Comparison of ENCODE assay signal across 22 mouse cellular contexts in the genomic region with DNA sequence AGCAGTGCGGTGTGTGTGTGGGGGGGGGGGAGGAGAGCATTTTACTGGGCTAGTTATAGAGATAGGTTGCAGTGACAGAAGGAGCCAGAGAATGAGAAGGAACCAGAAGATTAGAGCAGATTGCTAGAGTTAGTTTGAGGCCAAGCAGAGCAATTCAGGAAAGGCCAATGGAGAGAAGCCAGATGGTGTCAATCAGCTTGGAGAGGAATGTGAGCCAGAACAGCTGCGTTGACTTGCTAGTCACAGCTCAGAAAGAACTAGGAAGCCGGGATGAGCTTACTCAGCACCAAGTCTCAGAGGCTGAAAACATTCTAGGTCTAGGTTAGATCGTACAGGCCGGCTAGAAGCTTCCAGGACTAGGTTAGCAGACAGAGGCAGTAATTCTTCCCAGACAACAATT.
DNase-seq lines count a peak whose midpoint lies in the region; ATAC-seq and TF ChIP-seq lines count a peak whose summit lies in the region.
"Had no signal": no experiment of that assay in that cellular context is flagged by ENCODE, and none has a peak within 500 bp of the region (broad histone marks: within the 10 kb centered on the region; RNA-seq: fewer than 3 reads in every experiment).

No protein-coding gene starts in this region.

- H3K9ac ChIP-seq in forebrain, postnatal 0 days: no peak overlapping the region
- no peak overlapping the region for H3K9ac ChIP-seq in forebrain, embryonic 13.5 days
- H3K9ac ChIP-seq in midbrain, postnatal 0 days (replicated peaks; ENCODE audit: low read length, poor library complexity, severe bottlenecking): no peak overlapping the region
- H3K9ac ChIP-seq: embryonic facial prominence, embryonic 13.5 days; limb, embryonic 13.5 days; liver, embryonic 15.5 days; neural tube, embryonic 12.5 days had no signal

- H3K27me3 ChIP-seq in forebrain, postnatal 0 days (ENCODE audit: insufficient read depth, low read length): no peaks in the 10 kb centered on the region
- H3K27me3 ChIP-seq in forebrain, embryonic 13.5 days: no peaks in the 10 kb centered on the region
- no peaks in the 10 kb centered on the region for H3K27me3 ChIP-seq in C2C12 (ENCODE audit: control insufficient read depth, insufficient read depth, insufficient read length)
- no peaks in the 10 kb centered on the region for H3K27me3 ChIP-seq in midbrain, postnatal 0 days (ENCODE audit: insufficient read depth, low read length)
- H3K27me3 ChIP-seq: embryonic facial prominence, embryonic 13.5 days; limb, embryonic 13.5 days; liver, embryonic 15.5 days; neural tube, embryonic 12.5 days had no signal

- no peaks in the 10 kb centered on the region for H3K79me3 ChIP-seq in C2C12 (ENCODE audit: low read depth)

- peak; percentile 54; the same call in 1 of the 2 replicates for ATAC-seq in forebrain, postnatal 0 days
- ATAC-seq in forebrain, embryonic 13.5 days: no peak
- ATAC-seq in midbrain, postnatal 0 days (ENCODE audit: low FRiP score): no peak
- ATAC-seq: CD4-positive, CD25-positive, alpha-beta regulatory T cell, adult 4 months; hindbrain, embryonic 16.5 days had no signal

- H3ac ChIP-seq in C2C12 (ENCODE audit: control insufficient read depth, insufficient read length, low read depth): no peak overlapping the region

- no peak overlapping the region for H3K4me3 ChIP-seq in forebrain, postnatal 0 days (ENCODE audit: low read depth, low read length)
- no peak overlapping the region for H3K4me3 ChIP-seq in forebrain, embryonic 13.5 days
- H3K4me3 ChIP-seq in C2C12 (ENCODE audit: insufficient read depth, poor library complexity, severe bottlenecking): no peak overlapping the region
- H3K4me3 ChIP-seq in midbrain, postnatal 0 days (ENCODE audit: low read depth, low read length): no peak overlapping the region
- H3K4me3 ChIP-seq: embryonic facial prominence, embryonic 13.5 days; gastrocnemius, adult 2 months; heart, embryonic 10.5 days; limb, embryonic 13.5 days; liver, embryonic 15.5 days; neural tube, embryonic 12.5 days had no signal

- no peak overlapping the region for H3K4me2 ChIP-seq in forebrain, postnatal 0 days (ENCODE audit: low read depth)
- no peak overlapping the region for H3K4me2 ChIP-seq in forebrain, embryonic 13.5 days
- H3K4me2 ChIP-seq in midbrain, postnatal 0 days (ENCODE audit: low read depth, low read length, poor library complexity, severe bottlenecking): no peak overlapping the region
- H3K4me2 ChIP-seq: embryonic facial prominence, embryonic 13.5 days; limb, embryonic 13.5 days; liver, embryonic 15.5 days; neural tube, embryonic 12.5 days had no signal

- no peaks in the 10 kb centered on the region for H3K36me3 ChIP-seq in forebrain, postnatal 0 days (ENCODE audit: insufficient read depth)
- no peaks in the 10 kb centered on the region for H3K36me3 ChIP-seq in forebrain, embryonic 13.5 days (ENCODE audit: poor library complexity, severe bottlenecking)
- no peaks in the 10 kb centered on the region for H3K36me3 ChIP-seq in C2C12 (ENCODE audit: control insufficient read depth, insufficient read depth)
- no peaks in the 10 kb centered on the region for H3K36me3 ChIP-seq in midbrain, postnatal 0 days (ENCODE audit: insufficient read depth, low read length)
- H3K36me3 ChIP-seq: embryonic facial prominence, embryonic 13.5 days; G1E; heart, embryonic 10.5 days; limb, embryonic 13.5 days; liver, embryonic 15.5 days; neural tube, embryonic 12.5 days had no signal

- no peaks in the 10 kb centered on the region for H3K9me3 ChIP-seq in forebrain, postnatal 0 days (ENCODE audit: low read length)
- no peaks in the 10 kb centered on the region for H3K9me3 ChIP-seq in forebrain, embryonic 13.5 days (replicated peaks)
- no peaks in the 10 kb centered on the region for H3K9me3 ChIP-seq in midbrain, postnatal 0 days (ENCODE audit: low read length)
- H3K9me3 ChIP-seq: embryonic facial prominence, embryonic 13.5 days; G1E; heart, embryonic 10.5 days; liver, embryonic 15.5 days; neural tube, embryonic 12.5 days had no signal

- peak; percentile 66 for DNase-seq in forebrain, postnatal 0 days
- peak; percentile 23 to 39 for DNase-seq in layer of hippocampus, adult 18-20 months (ENCODE audit: low spot score in 2 of 2)
- no peak for DNase-seq in layer of hippocampus, postnatal 25 days (ENCODE audit: extremely low spot score in 1 of 2, low spot score in 1 of 2)
- peak; percentile 44 for DNase-seq in brain, adult 2 months (ENCODE audit: low read depth, low spot score)
- no peak for DNase-seq in midbrain, postnatal 0 days (ENCODE audit: low spot score)
- DNase-seq: cerebellum, postnatal 14 days; gastrocnemius, adult 2 months; heart, postnatal 36 days; kidney, adult 11 months; kidney, postnatal 36 days; right cerebral cortex, postnatal 14 days had no signal

- WGBS in forebrain, postnatal 0 days: 57% methylated on average over 5 of the region's 5 CpGs
- 81% methylated on average over 5 of the region's 5 CpGs for WGBS in forebrain, embryonic 13.5 days
- WGBS in midbrain, postnatal 0 days: 84% methylated on average over 5 of the region's 5 CpGs

- H3K27ac ChIP-seq in forebrain, postnatal 0 days (ENCODE audit: low read depth, low read length): no peak overlapping the region
- no peak overlapping the region for H3K27ac ChIP-seq in forebrain, embryonic 13.5 days
- H3K27ac ChIP-seq in midbrain, postnatal 0 days (ENCODE audit: low read depth, low read length): no peak overlapping the region
- H3K27ac ChIP-seq: embryonic facial prominence, embryonic 13.5 days; gastrocnemius, adult 2 months; heart, embryonic 10.5 days; limb, embryonic 13.5 days; liver, embryonic 15.5 days; neural tube, embryonic 12.5 days; stomach, postnatal 0 days had no signal

- H3K4me1 ChIP-seq in forebrain, postnatal 0 days (ENCODE audit: insufficient read depth): no peaks in the 10 kb centered on the region
- H3K4me1 ChIP-seq in forebrain, embryonic 13.5 days: no peaks in the 10 kb centered on the region; the same call in 1 of the 2 replicates
- no peaks in the 10 kb centered on the region for H3K4me1 ChIP-seq in midbrain, postnatal 0 days (ENCODE audit: insufficient read depth, low read length)
- H3K4me1 ChIP-seq: liver, embryonic 15.5 days; neural tube, embryonic 12.5 days had no signal

- no peaks in the 10 kb centered on the region for H3K79me2 ChIP-seq in C2C12 (ENCODE audit: control insufficient read depth, insufficient read depth)

- TF ChIP-seq CTCF in forebrain, postnatal 0 days (IDR thresholded peaks at IDR 0.05; ENCODE audit: low read depth): no peak
- no peak for TF ChIP-seq CTCF in C2C12 (IDR thresholded peaks at IDR 0.05; ENCODE audit: control insufficient read depth, insufficient read depth, insufficient read length)
- no peak for TF ChIP-seq CTCF in midbrain, postnatal 0 days (IDR thresholded peaks at IDR 0.05)

TF ChIP-seq in C2C12, 6 proteins besides CTCF, POLR2A, EP300 and RAD21:
- TF ChIP-seq MYOD1 (IDR thresholded peaks at IDR 0.05; ENCODE audit: control insufficient read depth, insufficient read length, low read depth): peak; percentile 47
- no peak for TF ChIP-seq MAX (IDR thresholded peaks at IDR 0.05)

Comparison
In these comparisons a context has a peak if more than half of its experiments do, and no peak if none do; other contexts are left out.
1. DNase-seq: peak in forebrain, postnatal 0 days (single experiment), layer of hippocampus, adult 18-20 months (2 of 2) and brain, adult 2 months (single experiment); none in layer of hippocampus, postnatal 25 days (0 of 2) and midbrain, postnatal 0 days (single experiment).